Mouse (Mus musculus) thymus, adult 2 months (tissue): ENCODE data around the gene Tcfl5.

Source experiments
- CTCF ChIP-seq: fragments of 200-500 bp; IDR thresholded peaks from 2 replicates; pipeline ENCODE4 v1.5.1; 2012; ENCODE audit warnings: mild to moderate bottlenecking, control low read depth, low read length, moderate library complexity, borderline replicate concordance; ENCODE audit not compliant: control insufficient read depth, poor library complexity, insufficient read depth; ENCODE audit errors: extremely low read depth
- POLR2A ChIP-seq: fragments of 200-500 bp; IDR thresholded peaks from 2 replicates; pipeline ENCODE4 v1.6.1; 2012; ENCODE audit warnings: mild to moderate bottlenecking, low read length, control low read depth, moderate library complexity; ENCODE audit not compliant: control insufficient read depth, poor library complexity, insufficient read depth; ENCODE audit errors: extremely low read depth

- no peak for TF ChIP-seq CTCF
- no peak for TF ChIP-seq POLR2A
Measured at GRCm38 (mm10) chr2:180689841-180690240, 47.3 kb upstream of the Tcfl5 start.
